Mouse (Mus musculus) adrenal gland, postnatal 36 days (tissue): ENCODE results near the gene Ift57. TPM values are rescaled to one million over a fixed set of nuclear protein-coding genes. Genes with fewer than 3 reads are reported as not detected.

ENCODE experiments used
- DNase-seq, 2 experiments: peaks; one replicate each; pipeline ENCODE4 v3.0.0; 2021; ENCODE audit warnings: mixed read lengths in 1 of 2
- total RNA-seq, 2 experiments: library from RNA; stranded (reverse); gene quantifications; 2 replicates each; pipeline ENCODE4 v1.2.3; 2021

The Ift57 gene
- total RNA-seq, 2 experiments from 2014 or later, result 29.3 to 38.5 TPM

DNA sequence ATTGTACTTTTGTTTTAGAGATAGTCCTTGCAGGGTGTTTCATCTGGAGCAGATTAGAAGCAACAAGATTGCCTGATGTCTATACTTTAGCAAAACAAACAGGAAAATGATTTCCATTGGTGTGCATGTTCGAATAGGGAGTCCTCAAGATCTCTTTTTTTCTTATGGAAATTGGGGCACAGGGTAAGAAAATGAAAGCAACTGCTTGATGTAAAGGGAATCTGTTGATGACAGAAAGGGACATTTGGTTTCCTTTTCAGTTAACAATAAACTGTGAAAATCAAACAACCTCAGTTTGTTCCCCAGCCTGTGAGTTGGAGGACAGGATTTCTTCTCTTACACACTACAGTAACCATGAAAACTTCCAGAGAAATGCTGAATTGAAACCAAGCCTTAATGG is 53.9 kb downstream of the Ift57 start:
- no peak for DNase-seq

DNA sequence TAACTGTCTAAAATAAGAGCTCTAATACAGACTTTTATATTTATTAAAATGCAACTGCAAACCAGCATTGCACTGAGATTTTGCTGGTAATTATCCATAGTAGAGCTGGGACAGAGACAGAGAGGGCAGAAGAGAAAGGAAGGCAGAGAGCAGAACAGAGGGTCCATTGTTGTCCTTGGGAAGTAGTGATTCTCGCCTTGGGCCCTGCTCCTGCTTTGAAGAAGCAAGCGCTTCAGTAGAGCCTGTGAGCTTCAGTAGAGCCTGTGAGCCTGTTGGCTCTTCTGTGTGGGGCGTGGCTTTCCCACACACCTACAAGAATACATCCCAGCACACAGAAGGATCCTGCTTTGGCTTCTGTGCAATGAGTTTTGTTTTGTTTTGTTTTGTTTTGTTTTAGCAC is 54.3 kb downstream of the Ift57 start:
- DNase-seq, result no peak

DNA sequence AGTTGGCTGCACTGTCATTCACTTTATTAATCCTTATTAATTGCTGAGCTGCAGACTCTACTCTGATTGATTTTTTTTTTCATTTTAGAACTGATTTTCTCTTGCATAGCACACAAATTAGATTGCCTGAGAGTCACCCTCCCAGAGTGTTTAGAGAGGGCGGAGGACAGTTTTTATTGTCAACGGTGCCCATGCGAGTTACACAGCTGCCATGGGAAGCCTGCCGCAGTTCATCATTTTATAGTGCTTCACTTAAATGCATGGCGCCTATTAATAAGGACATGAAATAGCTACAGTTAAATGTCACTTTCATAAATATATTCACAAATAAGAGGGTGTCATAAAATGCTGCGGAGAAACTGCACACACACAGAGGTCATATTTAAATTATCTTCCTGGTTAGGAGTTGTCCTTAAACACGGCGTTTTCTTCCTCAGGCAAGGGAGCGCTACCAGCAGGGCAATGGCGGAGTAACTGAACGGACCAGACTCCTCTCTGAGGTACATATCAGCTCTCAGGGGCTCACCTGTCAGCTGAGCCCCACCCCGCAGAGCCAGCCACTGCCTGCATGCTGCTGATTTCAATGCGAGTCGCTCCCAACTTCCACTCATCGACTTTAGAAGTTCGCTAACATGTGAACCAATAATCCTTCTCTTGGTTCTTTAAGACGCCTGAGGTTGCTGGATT is 61.6 kb downstream of the Ift57 start:
- DNase-seq, result no peak

DNA sequence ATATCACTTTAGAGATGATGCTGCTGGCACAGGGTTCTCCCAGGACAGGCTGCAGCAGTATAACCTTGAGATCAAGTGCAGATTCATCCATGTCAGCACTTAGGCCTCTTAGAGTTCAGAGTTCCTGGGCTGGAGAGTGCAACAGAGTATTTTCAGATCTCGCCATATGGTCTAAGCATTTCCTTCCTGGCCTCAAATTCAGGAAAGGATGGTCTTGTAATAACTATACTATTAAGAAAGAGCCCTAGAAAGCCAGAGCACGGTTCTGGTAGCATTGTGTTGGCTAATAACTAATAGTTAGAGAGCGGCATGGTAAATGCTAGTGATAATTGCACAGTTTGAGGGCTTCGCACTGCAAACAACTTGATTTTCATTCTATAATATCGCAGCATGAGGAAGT is 62.9 kb downstream of the Ift57 start:
- no peak for DNase-seq

DNA sequence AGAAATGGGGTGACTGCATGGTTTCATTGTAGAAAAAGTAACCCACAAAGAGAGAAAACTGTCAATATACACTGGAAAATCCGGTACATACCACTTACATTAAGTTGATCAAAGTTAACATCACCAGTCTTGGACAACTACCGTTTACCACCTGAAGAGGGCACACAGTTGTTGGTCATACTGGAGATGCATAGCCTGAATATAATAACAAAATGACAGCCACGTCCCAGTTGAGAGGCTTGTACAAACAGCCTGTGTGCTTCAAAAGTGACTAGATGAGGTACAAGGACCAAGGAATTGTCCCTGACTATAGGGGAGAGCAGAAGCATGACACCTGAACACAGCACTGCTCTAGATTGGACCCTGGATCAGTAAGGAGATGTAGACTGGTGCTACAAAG is 67.3 kb downstream of the Ift57 start:
- DNase-seq, result peak; percentile 12 to 30

DNA sequence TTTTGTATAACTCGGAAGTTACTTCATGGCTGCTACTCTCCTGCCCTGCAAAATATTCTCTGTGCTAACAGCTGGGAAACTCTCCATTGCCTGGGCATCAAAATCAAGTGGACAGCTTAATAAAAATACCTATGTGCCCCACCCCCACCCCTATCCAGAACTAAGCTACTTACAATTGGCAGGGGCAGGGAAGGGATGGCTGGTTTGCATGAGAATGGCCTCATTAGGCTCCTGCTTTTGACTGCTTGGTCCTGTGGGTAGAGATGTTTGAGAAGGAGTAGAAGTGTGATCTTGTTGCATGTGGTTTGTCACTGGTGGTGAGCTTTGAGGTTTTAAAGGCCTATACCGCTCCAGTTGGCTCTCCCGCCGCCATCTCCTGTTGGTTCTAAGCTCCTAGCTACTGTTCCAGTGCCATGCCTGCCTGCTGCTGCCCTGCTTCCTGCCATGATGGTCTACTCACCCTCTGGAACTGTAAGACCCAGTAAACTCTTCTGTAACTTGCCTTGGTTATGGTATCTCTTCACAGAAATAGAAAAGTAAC is 69.5 kb downstream of the Ift57 start:
- no peak for DNase-seq

DNA sequence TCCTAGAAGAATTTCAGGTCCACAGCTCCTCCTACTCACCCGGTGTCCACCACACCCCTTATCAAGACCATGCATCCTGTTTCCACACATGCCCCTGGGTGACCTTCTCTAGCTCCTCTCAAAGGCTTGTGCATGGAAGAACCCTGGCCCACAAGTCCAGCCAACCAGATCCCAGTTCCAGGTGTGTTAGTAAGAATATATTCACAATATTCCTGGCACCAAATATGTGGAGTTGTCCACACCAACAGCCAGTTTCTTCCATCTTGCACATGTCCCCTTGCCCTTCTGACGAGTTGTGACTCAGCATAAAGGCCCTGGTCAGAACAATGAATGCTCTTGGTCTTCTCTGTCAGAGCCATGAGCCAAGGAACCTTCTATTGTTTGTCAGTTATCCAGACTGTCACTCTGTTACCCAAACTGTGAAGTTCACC is 70.8 kb downstream of the Ift57 start:
- peak in 1 of 2 experiments; percentile 13 for DNase-seq

DNA sequence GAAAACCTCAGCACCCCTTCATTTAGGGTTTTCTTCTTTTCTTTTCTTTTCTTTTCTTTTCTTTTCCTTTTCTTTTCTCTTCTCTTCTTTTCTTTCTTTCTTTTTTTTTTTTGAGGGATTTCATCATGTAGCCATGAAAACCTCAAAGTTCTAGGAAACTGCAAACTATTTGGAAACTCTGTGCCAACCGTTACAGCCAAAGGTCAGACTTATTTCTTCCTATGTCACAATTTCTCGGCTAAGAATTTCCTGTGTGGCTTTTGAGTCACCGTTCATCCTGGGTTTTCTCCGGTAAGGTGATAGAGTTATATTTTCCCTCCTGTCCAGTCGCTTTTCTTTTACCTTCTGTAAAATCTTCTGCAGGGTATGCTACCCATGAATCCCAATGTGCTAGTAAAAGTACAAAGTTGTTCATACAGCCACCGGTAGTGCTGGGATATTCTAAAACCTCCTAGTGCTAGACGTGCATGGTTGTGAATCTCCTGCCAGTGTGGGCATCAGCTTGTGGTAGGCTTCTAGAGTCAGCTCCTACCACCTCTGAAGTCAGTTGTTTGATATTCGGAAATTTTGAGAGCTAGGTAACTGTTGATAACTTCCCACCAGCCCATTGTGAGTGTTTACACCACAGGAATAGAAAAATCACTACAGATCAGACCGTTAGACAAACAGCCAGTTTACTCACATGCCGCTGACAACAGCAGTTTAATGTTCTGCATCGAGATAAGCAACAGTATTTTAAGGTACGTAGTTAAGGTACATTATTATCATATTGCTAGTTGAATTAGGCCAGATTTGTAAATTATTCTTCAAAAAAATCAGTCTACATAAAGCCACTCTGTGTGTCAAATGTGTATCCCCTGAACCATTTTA is 71.5 kb downstream of the Ift57 start:
- DNase-seq, result peak in 1 of 2 experiments; percentile 4

DNA sequence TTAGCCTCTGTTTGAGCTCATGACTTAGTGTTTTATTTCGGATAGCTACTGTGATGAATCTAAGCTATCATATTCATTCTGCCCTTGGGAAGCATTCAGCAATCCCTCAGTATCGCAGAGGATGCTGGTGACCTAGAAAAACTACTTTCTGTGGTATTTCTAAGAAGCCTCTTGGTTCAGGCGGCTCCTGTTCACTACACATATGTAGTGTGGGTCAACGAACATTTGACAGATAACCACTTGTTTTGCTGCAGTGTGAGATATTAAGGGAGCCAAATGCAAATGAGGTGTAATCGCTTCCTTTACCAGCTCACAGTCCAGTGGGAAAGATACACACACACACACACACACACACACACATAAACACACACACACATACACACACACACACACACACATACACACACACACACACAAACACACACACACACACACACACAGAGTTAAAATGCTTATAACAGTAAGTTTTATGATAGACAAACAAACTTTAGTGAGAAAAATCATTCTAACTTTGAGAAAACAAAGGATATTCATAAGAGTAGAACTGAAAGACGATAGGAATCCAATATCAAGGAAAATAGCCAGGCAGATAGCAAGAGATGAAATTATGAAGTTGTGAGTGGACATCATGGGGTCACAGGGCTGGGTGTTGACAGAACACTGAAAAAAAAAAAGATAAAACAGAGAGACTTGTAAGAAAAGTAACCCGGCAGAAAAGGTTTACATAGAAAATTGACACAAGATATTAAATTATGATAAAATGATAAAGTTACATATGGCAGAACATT is 72.8 kb downstream of the Ift57 start:
- no peak for DNase-seq

DNA sequence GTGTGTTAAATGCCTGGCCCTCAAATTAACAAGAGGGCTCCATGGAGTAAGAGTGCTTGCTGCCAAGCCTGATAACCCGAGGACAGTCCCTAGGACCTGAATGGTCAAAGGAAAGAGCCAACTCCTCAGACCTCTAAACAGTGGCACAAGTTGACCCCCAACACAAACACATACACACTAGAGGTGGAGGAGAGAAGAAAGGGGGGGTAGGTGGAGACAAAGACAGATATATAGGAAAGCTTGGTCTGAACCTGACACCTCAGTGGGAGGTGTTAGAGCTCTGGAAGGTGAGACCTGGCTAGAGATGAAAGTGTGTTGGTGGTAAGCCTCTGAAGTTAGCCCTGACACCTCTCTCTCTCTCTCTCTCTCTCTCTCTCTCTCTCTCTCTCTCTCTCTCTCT is 73.5 kb downstream of the Ift57 start:
- no peak for DNase-seq

DNA sequence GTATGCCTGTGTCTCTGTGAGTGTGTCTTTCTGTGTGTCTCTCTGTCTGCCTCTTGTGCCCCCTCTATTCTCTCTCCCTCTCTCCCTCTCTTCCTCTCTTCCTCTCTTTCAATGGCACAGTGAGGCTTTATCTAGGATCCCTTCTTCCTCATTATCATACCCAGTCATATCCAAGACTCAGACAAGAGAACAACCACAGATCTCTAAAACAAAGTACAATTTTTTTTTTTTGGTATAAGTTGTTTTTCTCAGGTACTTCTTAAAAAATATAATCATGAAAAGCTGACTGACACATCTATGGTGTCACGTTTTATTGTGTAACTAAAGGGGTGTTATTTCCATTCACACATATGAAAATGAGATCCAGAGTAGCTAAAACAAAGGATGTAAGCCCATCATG is 74.0 kb downstream of the Ift57 start:
- DNase-seq, result no peak

DNA sequence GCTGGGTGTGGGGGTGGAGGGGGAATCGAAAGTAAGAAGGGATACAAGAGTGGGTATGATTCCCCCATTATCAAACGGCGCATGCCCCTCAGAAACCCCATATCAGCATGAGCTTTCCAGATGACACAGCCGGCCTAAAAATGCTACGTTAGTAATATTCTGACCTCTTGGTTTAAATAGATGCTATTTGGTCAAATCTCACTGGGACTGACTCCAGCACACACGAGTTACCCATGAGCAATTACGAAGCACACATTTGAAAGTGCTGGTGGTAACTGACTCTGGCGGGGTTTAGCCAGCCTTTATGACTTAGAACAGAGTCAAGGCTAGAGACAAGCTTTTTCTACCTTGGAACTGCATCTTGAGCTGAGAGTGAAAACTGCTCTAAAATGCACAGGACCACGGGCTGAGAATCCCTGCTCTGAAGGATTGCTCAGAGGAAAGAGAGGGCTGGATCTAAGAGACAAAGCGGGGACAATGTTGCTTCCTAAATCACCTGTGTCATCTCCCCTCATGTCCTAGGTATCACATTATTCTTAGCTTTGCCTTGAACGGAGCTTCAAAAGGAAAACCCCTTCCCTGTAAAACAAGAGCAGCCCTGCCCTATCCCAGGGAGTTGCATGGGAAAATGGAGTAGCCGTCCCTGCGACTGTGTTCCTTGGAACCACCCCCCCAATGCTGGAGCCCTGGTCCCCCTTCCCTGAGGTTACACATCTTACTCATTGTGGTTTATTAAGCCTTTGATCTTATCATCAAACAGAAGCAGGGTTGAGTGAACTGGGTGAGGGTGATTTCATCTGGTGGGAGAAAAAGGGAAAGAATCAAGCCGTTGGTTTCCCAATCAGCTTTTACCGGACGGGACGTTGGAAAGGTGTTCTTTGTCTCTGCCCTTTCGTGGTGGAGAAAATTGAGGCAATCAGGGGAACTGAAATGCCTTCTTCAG is 75.3 kb downstream of the Ift57 start:
- DNase-seq, result no peak

DNA sequence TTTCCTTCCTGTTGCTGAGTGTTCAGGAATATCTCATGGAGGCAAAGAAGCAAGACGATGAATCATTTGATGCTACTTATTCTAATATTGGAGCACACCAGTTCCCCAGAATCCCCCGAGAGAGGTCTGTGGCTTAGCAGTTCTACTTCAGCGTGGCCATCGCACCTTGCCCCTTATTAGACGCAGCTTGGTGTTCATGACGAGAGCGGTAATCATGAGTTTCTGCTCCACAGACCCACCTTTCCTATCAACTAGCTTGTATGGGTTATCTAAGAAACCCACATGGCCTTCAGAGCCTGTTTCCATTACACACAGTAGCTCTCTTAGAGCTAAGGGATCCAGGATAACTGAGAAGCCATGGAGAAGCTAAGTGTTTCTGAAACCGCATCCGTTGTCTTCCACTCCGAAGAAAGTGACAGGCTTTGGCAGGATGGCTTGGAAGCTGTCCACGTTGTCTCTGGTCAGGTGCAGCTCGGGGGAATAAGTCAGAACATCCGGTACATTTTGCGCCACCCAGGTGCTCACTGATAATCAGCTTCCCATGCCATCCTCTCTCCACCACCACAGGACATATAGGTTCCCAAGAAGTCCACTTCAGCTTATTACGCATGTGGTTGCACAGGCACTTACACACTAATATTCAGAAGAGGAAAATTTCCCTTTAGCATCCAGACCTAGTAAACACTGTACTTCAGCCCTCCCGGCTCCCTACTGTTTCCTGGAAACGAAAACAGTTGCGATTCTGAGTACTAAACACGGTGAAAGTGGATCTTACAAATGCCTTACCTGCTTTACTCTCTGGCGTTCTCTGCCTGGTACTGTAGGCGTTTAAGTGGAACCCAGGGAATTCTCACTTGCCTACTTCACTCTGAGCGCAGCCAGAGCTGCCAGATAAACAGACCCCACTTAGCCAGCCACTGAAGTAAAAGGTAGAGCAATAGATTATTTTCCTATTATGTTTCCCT is 76.3 kb downstream of the Ift57 start:
- DNase-seq, result no peak

DNA sequence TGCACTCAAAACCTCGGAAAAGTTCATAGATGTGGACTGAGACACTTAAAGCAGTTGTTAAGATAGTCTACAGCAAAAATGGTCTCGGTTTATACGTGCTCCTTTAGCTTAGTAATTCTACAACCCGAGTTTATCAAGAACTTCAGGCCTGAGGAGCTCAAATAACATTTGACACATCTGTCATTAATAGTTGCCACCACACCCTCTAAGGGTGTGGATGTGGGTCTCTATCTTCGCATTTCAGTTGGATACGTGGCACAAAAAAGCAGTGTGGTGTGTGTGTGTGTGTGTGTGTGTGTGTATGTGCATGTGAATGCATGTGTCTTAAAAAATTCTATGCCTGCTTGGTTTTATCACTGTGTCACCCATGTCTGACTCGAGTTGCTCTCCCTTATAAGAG is 77.9 kb downstream of the Ift57 start:
- DNase-seq, result no peak

DNA sequence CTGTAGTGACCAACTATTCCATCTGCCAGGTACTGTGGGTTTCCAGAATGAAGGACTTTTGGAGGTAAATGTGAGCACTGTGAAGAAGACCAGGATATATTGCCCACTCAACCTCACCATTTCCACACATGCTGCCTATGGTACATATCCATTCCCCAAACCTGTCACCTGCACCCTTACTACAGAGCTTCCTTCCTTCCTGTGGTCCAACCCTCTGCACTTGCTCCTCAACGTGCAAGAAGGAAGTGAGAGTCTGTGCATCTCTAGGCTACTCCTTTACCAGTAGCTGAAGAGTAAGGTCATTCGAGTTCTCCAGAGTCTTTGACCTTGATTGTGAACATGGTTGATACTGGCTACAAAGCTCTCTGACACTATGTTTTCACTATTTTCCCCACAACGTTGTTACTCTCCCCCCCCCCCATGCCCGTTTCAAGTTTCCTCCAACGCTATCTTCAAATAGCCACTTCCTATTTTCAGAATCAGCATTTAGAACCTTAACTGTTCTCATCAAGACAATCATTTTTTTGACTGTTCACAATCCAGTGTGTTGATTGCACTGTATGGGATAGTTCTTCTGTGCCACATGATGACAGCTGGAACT is 82.6 kb downstream of the Ift57 start:
- no peak for DNase-seq

DNA sequence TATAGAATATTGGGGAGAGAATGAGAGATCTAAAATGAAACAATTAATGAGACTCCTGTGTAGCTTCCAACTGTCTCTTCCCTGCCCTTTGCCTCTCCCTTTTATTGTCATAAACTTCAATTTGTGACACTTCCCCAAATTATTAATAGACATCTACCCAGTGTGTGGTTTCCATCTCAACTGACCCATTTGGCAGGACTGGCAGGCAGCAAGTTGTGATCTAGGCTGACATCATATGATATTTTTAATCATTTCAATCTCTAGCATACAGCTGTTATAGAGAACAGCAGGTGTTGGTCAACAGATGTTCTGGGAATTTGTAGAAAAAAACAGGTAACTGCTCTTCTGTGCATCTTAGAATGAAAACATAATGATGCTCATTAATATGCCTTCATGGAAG is 84.3 kb downstream of the Ift57 start:
- DNase-seq, result no peak

DNA sequence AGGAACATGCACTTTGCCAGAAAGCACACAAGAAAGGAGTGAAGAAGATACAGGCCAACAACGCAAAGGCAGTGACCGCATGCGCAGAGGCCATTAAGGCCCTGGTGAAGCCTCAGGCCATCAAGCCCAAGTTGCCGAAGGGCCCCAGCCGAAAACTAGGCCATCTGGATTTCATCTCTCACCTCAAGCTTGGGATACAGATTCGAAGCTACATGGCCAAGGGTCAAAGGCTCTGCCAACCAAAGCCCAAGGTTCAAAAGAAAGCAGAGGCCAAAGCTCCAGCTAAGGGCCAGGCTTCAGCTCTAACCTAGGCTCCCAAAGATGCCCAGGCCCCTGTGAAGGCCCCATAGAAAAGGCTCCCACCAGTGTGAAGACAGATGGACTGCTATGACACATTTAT is 87.1 kb downstream of the Ift57 start:
- DNase-seq, result no peak

DNA sequence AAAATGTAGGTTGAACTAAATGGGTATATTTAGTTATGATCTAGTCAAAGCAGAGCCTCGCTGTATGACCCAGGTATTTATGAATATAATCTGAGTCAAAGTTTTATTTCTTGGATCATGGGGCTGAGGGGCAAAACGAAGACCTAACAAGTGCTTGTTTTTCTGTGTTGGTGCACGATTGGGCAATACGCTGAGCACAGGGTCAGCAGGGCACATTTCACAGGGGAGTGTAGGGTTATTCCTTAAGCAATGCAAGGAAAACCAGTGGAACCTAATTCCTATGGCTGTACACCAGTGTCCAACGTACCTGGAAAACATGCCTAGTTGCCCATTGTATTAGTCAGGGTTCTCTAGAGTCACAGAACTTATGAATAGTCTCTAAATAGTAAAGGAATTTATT is 88.7 kb downstream of the Ift57 start:
- DNase-seq, result no peak

DNA sequence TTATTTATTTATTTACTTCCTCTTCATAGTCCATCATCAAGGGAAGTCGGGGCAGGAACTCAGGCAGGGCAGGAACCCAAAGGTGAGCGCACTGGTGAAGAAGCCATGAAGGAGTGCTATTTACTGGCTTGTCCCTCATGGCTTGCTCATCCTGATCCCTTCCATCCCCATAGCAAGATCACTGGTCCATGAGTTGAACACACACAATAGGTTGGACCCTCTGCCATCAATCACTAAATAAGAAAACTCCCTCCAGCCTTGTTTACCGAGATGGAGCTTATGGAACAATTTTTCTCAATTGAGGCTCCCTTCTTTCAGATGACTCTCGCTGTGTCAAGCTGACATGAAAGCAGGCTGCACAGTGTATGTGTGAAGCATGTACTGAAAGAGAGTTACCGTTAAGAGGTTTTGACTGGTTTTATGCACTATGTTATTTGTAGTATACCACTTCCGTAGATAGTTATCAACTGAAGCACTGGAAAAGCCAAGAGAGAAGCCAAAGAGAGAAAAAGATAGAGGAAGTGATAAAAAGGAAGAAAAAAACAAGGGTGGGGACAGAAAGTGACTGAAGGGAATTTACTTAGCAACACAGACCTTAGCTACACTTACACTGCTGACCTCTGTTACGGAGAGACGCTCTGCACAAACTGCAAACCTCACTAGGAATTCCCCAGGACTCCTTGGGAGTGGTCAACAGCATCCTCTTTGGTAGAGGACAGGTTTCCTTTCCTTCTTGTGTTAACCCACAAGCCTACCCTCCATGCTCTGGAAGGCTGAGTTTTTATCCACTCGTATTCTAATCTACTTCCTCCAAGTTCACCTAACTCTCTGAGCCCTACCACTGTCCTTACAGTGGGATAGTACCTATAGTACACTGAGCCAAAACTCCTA is 91.8 kb downstream of the Ift57 start:
- no peak for DNase-seq
